Mouse (Mus musculus): Measurements from ENCODE around the gene Slc22a14.
A peak's percentile ranks its signal among the peaks of the same experiment; 100 is the strongest.

Slc22a14 gene

GRCm38 (mm10) chr9:119357331-119358057 is 7.9 kb downstream of the Slc22a14 start, which contains the start of gene Xylb:
Gene Xylb, plus strand, starts transcription at chr9:119357381.
- DNase-seq (ENCODE audit: low read depth, low spot score) = peak; percentile 87

- no peak for DNase-seq (ENCODE audit: low read depth, low spot score)
Measured at GRCm38 (mm10) chr9:119355943-119356342, 9.4 kb downstream of the Slc22a14 start.

GRCm38 (mm10) chr9:119353926-119354325 is 11.4 kb downstream of the Slc22a14 start:
- no peak for DNase-seq (ENCODE audit: low read depth, low spot score)

- peak; percentile 77 for DNase-seq (ENCODE audit: low read depth, low spot score)
Measured at GRCm38 (mm10) chr9:119352060-119352459, 13.3 kb downstream of the Slc22a14 start.

- DNase-seq (ENCODE audit: low read depth, low spot score) = no peak
Measured at GRCm38 (mm10) chr9:119350947-119351705, 14.2 kb downstream of the Slc22a14 start.

GRCm38 (mm10) chr9:119350531-119350930 is 14.8 kb downstream of the Slc22a14 start:
- no peak for DNase-seq (ENCODE audit: low read depth, low spot score)

- no peak for DNase-seq (ENCODE audit: low read depth, low spot score)
Measured at GRCm38 (mm10) chr9:119346376-119346775, 19.0 kb downstream of the Slc22a14 start.

GRCm38 (mm10) chr9:119342728-119343127 is 22.6 kb downstream of the Slc22a14 start:
- no peak for DNase-seq (ENCODE audit: low read depth, low spot score)

GRCm38 (mm10) chr9:119340909-119341816 is 24.2 kb downstream of the Slc22a14 start, which contains the start of gene Myd88:
Gene Myd88, minus strand, starts transcription at chr9:119341411.
- peak; percentile 95 for DNase-seq (ENCODE audit: low read depth, low spot score)

- no peak for DNase-seq (ENCODE audit: low read depth, low spot score)
Measured at GRCm38 (mm10) chr9:119340212-119340580, 25.2 kb downstream of the Slc22a14 start.

- peak; percentile 50 for DNase-seq (ENCODE audit: low read depth, low spot score)
Measured at GRCm38 (mm10) chr9:119339558-119340211, 25.7 kb downstream of the Slc22a14 start, which contains the start of gene Acaa1a. Gene Acaa1a, plus strand, starts transcription at chr9:119339676.

- DNase-seq (ENCODE audit: low read depth, low spot score) = no peak
Measured at GRCm38 (mm10) chr9:119339106-119339505, 26.2 kb downstream of the Slc22a14 start.

GRCm38 (mm10) chr9:119338350-119338749 is 27.0 kb downstream of the Slc22a14 start:
- no peak for DNase-seq (ENCODE audit: low read depth, low spot score)

- no peak for DNase-seq (ENCODE audit: low read depth, low spot score)
Measured at GRCm38 (mm10) chr9:119337842-119338241, 27.5 kb downstream of the Slc22a14 start.

GRCm38 (mm10) chr9:119335571-119335970 is 29.8 kb downstream of the Slc22a14 start:
- no peak for DNase-seq (ENCODE audit: low read depth, low spot score)

- no peak for DNase-seq (ENCODE audit: low read depth, low spot score)
Measured at GRCm38 (mm10) chr9:119334834-119335233, 30.5 kb downstream of the Slc22a14 start.

GRCm38 (mm10) chr9:119334324-119334723 is 31.0 kb downstream of the Slc22a14 start:
- no peak for DNase-seq (ENCODE audit: low read depth, low spot score)

GRCm38 (mm10) chr9:119330186-119330963 is 35.0 kb downstream of the Slc22a14 start:
- no peak for DNase-seq (ENCODE audit: low read depth, low spot score)

- no peak for DNase-seq (ENCODE audit: low read depth, low spot score)
Measured at GRCm38 (mm10) chr9:119328488-119328887, 36.9 kb downstream of the Slc22a14 start.

- no peak for DNase-seq (ENCODE audit: low read depth, low spot score)
Measured at GRCm38 (mm10) chr9:119324130-119324529, 41.2 kb downstream of the Slc22a14 start.
